Mouse (Mus musculus) spleen, adult 18-20 months (tissue): Measurements from ENCODE around the gene Fam169b.

Experiments used
- DNase-seq, 2 experiments: peaks; one replicate each; pipeline ENCODE4 v3.0.0; 2022; ENCODE audit warnings: mixed read lengths in 2 of 2

The Fam169b gene

DNA sequence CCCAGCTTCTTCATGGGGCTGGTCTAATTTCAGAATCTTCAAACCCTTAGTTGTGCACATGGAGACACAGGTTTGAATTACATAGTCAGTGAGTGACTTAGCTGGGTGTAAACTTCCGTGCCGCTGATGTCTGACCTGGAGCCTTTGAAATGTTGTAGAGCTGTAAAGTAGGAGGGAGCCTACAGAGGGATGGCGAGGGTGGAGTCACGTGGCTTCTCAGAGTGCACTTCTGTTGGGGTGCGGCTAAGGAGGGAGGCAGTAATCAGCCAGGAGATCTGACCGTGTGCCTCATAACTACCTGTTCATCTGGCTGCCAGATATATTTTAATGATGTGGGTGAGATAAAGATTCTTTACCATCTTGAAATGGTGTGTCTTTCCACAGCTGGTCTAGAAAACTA lies 49.4 kb downstream of the Fam169b start:
- no peak for DNase-seq

DNA sequence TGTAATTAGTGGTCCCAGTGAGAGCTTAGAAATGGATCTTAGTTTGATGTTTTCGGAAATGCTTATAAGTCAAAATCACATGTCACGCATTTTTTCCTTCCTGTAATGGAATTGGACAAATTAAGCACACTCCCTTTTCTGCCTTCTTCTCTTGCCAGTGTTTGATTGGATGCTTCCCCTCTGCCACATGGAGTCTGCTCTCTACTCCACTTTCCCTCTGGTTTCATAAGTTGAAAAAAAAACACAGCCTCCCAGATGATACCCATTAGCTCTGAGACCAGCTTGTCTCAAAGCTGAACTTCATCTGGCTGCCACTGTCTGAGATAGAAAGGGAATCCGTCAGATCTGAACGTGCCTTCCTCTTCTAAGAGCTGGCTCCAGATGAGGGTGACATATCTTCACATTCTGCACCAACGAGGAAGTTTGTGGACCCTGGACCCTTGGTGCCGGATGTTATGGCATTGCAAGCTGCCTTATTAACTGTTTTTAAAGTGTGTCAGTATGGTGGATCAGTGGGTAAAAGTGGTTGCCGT lies 52.6 kb downstream of the Fam169b start:
- DNase-seq: no peak

DNA sequence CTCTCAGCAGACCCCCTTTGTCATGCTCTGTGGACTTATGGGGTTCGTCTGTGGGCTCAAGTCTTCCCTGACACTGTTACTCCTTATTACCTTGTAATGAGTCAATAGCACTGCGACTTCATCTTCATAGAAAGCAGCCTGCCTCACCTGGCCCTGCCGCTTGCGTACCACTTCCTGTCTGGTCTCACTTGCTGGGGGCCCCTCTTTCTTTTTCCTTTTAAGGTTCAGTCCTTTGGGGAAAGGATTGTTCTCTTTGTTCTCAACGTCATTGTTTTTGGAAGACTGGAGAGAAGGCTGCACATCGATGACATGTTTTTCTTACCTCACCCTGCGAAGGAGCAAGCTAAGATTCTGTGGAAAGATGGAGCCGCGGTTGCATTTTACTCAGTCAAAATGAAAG lies 55.4 kb downstream of the Fam169b start:
- no peak for DNase-seq

DNA sequence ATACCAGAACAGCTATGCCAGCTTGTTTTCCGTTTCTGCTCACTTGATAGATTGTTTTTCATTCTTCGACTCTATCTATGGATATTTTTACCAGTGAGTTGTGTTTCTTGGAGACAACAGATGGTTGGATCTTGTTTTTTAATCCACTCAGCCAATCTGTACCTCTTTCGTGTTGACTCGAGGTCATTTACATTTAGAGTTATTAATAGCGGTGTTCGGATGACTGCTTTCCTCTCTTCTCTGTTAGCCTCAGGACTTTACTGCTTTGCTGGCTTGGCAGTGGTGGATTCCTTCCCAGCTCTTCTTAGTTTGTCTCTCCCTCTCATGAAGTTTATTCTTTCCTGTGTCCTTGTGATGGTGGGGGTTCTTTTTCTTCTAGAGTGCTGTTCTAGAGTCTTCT lies 59.2 kb downstream of the Fam169b start:
- DNase-seq: no peak

DNA sequence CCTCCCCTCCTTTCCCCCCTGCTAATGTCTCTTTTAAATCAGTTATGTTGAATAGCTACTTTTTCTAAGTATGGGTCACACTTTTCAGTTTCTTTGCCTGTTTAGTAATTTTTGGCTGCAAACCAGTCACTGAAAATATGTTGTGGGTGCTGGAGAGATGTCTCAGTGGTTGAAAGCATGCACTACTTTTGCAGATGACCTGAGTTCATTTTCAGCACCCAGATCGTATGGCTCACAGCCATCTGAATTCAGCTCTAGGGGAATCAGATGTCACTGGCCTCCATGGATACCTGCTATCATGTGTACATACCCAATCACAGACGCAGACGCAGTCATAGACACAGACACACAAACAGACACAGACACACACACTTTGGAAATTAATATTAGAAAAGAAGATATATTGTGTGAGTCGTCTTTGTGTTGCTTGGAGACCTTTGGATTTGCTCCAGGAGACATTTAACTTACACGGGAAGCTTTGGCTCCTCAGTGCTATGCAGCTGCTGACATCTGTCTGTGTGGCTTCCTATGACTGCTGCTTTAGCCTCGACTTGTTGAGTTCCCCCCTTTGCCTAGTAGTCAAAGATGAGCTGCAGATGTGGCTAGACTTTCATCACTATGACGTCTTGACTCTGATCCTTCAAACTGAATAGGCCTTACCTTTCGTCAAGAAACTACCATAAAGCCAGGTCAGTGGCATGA lies 63.6 kb downstream of the Fam169b start:
- DNase-seq: no peak

DNA sequence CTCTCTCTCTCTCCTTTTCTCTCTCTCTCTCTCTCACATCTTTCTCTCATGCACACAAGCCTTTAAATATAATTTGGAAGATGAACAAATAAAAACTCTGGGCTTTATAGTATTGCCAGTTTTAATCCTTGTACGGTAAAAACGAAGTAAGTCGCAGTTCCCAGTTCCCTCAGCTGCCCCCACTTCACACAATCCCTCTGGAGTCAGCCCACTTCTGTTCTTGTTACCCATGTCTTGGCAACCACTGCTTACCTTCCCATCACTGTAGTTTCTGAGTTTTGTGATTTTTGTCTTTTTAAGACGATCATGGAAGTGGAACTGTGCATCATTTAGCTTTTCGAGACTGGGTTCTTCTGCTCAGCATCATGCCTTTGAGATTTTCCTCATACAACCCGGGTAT lies 65.0 kb downstream of the Fam169b start:
- no peak for DNase-seq

DNA sequence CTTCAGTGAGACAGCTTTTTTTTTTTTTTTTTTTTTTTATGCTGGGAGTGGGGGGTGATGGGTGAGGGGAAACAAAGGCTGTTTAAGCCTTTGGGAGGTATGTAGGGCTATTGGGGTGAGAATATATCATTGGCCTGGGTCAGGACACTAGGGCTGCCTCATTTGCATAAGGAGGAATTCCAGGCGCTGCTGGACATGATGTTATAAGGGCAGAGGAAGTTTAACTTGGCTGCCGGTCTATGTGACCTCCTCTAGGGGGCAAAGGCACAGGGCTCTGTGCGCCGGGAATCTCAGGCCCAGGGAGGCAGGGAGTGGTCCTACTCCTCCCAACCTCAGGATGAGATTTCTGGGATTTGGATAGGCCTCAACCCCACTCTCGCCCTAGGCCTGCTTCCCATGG lies 70.9 kb downstream of the Fam169b start:
- DNase-seq: no peak

DNA sequence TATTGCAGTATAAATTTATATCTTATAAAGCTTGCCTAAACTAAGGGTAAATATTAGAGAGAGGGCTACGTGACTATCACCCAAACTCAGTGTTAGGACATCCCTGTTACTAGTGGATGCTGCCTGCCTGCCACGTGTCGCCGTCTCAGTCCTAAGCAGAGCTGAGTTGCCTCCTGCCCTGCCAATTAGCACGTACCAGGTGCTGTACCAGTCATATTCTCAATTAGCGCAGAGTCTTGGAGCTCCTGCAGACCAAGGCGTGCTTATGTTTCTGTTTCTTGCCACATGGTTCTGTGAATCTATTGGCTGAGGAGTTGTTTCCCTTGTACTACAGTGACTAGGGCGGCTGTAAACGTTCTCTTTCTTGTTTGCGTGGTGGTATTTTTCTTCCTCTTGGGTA lies 72.3 kb downstream of the Fam169b start:
- no peak for DNase-seq

DNA sequence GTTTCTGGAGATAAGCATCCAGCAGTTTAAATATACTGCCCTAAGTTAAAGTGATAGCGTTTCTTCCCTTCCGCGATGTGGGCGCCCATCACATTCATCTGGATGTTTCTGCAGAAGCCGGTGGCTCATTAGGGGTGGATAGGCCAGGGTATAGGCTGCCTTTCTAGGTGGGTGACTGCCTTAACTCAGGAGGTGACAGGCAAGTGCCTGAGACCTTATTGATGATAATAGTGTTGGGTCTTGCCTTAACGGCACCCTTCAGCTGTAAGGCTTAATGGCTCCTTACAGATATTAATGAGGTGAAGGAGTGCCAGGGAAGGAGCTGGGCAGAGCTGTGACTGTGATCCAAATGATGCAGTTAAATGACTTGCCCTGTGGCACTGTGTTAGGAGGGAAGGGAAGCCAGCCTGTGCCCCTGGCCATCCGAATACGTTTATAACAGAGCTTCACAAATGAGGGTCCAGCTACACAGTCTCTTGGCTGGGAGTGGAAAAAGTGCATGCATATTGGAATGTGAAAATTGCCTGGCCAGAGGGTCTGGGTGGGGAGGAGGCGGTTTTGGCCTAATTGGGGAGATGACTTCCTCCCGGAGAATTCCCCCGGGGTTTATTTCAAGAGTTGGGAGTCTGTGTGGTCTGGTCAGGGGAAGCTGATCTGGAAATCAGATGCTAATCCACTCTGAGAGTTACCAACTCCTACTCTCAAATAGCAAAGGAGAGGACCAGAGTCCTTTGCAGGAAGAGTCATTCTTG lies 81.9 kb downstream of the Fam169b start:
- no peak for DNase-seq

DNA sequence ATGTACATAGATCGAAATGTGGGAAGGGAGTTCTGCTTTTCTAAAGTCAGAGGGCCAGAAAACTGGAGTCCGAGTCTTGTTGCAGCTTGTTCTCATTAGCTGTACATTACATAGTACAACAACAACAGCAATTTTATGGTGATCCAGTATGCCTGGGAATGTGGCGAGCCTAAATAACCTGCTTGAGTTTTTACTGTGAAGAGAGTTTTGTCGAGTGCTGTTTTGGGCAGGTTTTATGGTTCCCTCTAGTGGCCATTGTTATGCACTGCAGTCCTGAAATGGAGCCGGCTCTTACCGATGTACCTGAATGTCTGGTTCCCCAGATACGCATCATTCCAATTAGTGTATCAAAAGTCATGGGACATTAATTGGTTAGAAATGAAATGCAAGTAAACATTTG lies 83.8 kb downstream of the Fam169b start:
- DNase-seq: peak in 1 of 2 experiments; percentile 33

DNA sequence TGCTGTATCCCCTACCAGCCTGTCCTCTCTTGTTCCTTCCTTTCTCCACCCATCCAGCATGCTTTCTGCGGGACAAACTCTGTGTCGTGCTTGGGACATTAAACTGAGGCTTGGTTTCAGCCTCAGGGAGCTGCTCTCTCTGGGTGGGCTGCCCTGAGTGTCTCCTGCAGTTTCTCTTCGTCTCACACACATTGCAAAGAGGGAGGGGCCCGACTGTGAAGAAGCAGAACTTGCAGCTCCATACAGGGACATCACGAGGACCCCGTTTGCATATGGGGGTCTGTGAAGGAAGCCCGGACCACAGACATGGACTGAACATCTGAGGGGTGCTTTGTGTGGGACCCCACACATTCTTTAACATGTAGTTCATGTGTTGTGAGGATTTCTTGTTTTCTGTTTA lies 89.0 kb downstream of the Fam169b start:
- DNase-seq: no peak

DNA sequence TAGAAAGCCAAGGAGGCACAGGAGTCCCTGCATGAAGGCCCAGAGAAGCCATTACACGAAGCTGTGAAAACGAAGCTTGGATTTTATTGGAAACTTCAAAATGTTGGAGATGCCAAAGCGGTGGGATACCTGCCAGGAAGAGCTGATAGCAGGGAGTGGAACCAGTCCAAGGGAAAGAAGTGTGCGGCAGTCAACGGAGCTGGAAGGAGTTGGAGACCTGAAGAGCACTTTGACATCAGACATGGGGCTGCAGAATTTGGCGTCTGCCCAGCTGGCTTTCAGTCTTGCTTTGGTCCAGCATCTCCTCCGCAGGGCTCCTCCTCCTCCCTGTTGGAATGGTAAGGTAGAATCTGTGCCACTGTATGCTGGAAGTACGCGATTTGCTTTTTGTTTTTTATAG lies 92.1 kb downstream of the Fam169b start:
- no peak for DNase-seq

DNA sequence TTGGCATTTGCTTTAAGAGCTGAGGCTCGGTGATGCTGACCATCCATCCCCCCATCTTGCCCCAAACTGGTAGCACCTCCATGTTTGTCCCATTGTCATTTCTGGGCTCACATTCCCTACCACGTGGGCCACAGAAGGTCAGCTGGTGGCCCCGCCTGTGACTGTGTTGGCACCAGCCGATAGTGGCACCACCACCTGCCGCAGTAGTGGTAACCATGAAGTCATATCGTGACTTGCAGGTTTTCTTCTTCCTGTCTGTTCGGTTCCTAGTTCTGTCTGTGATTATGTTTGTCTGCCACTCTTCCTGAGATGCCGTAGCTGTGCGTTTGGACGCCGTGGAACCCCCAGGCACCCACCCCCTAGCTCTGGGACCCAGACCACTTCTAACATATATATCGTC lies 95.3 kb downstream of the Fam169b start:
- DNase-seq: no peak

DNA sequence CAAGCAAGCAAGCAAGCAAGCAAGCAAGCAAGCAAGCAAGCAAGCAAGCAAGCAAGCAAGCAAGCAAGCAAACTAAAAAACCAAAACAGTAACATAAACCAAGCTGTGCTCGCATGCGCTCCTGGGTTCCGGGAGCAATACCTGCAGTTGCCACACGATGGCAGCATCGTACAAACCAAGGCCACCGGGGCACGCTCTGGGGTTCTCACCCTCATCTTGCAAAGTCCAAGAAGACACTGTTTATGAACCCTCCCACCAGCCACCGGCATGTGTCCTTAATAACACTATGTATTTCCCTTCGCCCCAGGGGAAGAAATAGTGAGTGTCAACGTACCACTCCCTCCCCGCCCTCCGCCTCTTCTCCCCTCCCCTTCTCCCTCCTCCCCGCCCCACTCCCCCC lies 96.1 kb downstream of the Fam169b start:
- peak; percentile 34 to 69 for DNase-seq

DNA sequence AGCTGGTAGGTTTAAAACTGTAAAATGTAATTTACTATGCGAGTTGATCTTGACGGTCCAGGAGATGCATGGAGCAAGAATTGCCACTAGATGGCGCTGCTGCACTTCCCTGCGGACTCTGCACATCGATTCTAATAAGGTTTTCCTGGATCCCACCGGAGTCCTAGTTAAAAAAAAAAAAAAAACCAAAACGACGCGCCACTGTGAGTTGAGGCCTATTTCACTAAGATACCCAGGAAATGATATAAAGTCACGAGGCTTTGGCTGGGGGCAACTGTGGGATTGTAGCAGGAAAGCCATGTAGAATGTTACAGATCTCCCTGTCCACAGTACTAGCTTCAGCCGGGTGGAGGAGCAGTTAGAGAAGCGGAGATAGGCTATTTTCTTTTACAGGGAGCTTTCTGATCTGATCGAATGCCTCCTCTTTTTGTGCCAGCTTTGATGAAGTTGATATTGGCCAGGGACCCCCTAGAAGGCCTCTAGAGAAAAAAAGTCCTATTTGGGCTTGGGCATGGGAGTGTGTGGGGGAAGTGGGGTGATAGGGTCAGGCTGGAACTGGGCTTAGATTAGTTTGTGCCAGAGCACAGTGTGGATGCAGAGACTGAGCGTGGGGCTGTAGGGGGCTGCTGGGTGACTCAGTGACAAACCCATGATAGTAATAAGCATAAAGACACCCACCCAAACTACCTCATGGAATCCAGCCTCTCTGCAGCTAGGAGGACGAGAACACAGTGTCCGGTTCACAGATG lies 100.6 kb downstream of the Fam169b start:
- peak in 1 of 2 experiments; percentile 43 for DNase-seq

DNA sequence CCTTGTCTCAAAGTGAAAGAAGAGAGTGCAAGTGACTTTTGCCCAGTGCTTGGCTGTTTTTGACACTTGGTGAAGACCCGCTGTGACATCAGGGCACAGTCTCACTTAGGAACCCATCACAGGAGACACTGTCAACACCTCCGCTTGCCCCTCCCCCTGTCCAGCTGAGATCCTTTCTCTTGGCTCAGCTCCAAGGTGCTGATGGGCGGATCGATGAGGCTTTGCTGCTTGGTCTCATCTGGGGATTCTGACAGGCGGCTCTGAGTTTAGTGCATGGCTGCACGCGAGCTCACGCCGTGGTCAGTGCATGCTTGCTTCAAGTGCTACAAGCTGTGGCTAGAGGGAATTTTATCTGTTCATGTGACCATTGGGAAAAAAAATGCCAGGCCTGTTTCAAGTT lies 108.5 kb downstream of the Fam169b start:
- no peak for DNase-seq

DNA sequence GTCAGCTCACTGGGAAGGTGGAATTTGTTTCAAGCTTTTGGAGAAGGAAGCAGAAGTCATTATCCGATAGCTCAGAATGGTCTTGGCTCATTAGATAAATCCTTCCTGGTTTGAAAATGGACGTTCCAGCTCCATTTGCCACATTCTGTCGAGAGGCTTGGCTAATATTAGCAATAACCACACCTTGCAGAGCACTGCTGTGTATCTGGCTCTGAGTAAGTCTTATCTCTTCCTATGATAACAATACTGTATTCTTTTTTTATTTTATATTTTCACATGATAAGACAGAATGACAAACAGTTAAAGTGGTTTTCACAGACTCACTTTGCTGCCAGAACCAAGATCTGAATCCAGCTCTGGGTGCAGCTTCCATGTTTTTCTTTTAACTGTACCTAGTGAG lies 113.1 kb downstream of the Fam169b start:
- DNase-seq: no peak

DNA sequence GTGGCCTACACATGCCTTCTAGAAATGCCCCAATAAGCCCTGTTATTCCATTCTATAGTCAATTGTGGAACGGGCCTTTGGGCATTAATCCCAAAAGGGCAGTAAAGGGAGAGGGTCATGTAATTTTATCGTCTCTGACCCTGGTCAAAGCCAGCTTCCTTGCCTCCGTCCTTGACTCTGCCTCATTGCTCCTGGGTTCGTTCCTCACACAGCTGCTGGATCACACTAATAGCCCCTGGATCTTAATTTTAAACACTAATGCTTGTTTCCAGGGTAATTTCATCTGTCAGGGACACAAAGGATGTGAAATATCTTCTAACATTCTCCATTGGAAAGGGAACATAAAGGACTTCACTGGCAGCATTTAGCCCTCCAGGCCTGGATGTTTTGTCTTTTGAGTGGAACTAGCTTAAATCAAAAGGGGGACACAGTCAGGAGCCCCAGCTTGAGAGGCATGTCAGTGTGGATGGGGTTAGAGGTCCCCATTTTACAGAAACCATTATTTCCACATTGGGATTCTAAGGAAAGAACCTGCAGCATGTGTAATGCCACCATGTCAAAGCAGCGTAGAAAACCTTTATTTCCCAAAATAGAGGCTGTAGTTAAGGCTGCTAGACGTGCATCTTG lies 122.2 kb downstream of the Fam169b start:
- no peak for DNase-seq

DNA sequence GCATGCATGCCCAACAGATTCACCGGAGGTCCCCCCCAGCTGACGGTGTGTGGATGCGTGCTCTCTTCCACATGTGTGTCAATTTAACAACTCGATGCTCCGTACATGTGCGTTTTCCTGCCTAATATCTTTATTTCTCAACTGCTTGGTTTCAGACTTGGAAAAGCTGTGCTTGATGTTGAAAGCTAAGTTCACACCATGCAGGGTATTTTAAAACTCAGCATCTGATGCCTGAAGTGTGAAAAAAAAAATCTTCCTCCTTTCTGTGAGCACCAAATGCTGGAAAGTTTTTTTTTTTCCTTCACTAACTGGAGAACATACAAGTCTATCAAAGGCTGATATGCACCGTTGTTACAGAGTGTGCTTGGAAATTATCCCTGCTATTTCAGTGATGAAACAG lies 126.9 kb downstream of the Fam169b start:
- no peak for DNase-seq

DNA sequence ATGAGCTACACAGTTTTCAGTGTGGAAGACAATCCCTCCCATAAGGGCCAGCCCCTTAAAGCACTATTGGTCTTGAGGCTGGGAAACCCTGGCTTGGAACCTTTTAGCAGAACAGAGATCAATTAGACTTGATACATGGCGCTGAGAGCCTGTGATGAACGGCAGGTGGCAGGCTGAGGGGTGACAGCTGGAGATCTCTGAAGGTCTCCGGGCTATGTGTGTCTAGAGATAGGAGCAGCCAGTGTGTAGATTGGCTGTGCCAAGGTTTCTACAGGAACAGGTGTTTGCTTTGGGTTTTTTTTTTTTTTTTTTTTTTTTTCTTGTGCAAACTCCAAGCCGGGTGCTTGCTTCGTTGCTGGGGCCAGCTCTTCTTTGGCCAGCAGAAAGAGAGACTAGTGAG lies 135.0 kb downstream of the Fam169b start:
- DNase-seq: no peak
